Mouse (Mus musculus) CH12.LX (cell line): ENCODE measurements around the gene Map6. TPM values are rescaled to one million over a fixed set of nuclear protein-coding genes. Genes with fewer than 3 reads are reported as not detected.

Experiments
- DNase-seq: peaks from one replicate; pipeline ENCODE4 v3.0.0-alpha.2; 2013; ENCODE audit errors: extremely low read depth
- H3K27ac ChIP-seq: 2 replicates; pipeline ENCODE4 v1.5.1; 2012; ENCODE audit warnings: low read depth, mild to moderate bottlenecking, control low read depth, moderate library complexity; ENCODE audit not compliant: insufficient read depth
- H3K27me3 ChIP-seq: replicated peaks from 2 replicates; pipeline ENCODE3; 2012; ENCODE audit warnings: inconsistent platforms
- H3K36me3 ChIP-seq, 2 experiments: replicated peaks in 1 of 2; 2 replicates each; pipeline versions ENCODE3 to v1.6.1; 2012; ENCODE audit warnings: inconsistent platforms in 1 of 2, low read length in 1 of 2, mild to moderate bottlenecking in 1 of 2, mixed read lengths in 1 of 2, moderate library complexity in 1 of 2; ENCODE audit not compliant: control insufficient read depth in 1 of 2, insufficient read depth in 1 of 2
- H3K4me1 ChIP-seq, 2 experiments: 2 replicates each; pipeline ENCODE4 v1.6.1; 2012; ENCODE audit warnings: inconsistent platforms in 1 of 2, moderate library complexity in 1 of 2; ENCODE audit not compliant: insufficient read depth in 2 of 2, control insufficient read depth in 1 of 2
- H3K4me2 ChIP-seq: 2 replicates; pipeline ENCODE4 v1.6.1; 2012; ENCODE audit warnings: low read depth, mild to moderate bottlenecking, control low read depth; ENCODE audit not compliant: poor library complexity, insufficient read depth, severe bottlenecking
- H3K4me3 ChIP-seq, 3 experiments: fragments of 150-350 bp in 1 of 3; sonication (generic) in 1 of 3; replicated peaks in 1 of 3; 2 replicates each; pipeline versions ENCODE3 to v1.5.1; 2011 to 2012; ENCODE audit warnings: low read depth in 2 of 3, low read length in 2 of 3, mild to moderate bottlenecking in 2 of 3, moderate library complexity in 2 of 3, control low read depth in 1 of 3, improper control_type of control experiment in 1 of 3, inconsistent platforms in 1 of 3, mixed read lengths in 1 of 3; ENCODE audit not compliant: poor library complexity in 1 of 3
- H3K79me2 ChIP-seq: replicated peaks from 2 replicates; pipeline ENCODE4 v1.6.1; 2012; ENCODE audit warnings: mild to moderate bottlenecking, moderate library complexity; ENCODE audit not compliant: control insufficient read depth, poor library complexity, insufficient read depth, severe bottlenecking; ENCODE audit errors: extremely low read depth
- H3K9ac ChIP-seq: 2 replicates; pipeline ENCODE4 v1.6.1; 2012; ENCODE audit warnings: low read depth, mild to moderate bottlenecking, control low read depth, moderate library complexity; ENCODE audit not compliant: insufficient read depth
- H3K9me3 ChIP-seq: replicated peaks from 2 replicates; pipeline ENCODE3; 2012; ENCODE audit warnings: low read length, inconsistent platforms, mixed read lengths
- BHLHE40 ChIP-seq: IDR thresholded peaks from 2 replicates; pipeline ENCODE4 v1.6.1; 2011; ENCODE audit warnings: mild to moderate bottlenecking, low read depth, low read length, improper control_type of control experiment
- CHD1 ChIP-seq: IDR thresholded peaks from 2 replicates; pipeline ENCODE4 v1.6.1; 2012; ENCODE audit warnings: low read depth, low read length, improper control_type of control experiment, inconsistent platforms
- CHD2 ChIP-seq: IDR thresholded peaks from 2 replicates; pipeline ENCODE4 v1.6.1; 2011; ENCODE audit warnings: low read length, improper control_type of control experiment
- CTCF ChIP-seq, 2 experiments: IDR thresholded peaks in 1 of 2; conservative IDR thresholded peaks in 1 of 2; 2 replicates each; pipeline ENCODE4 v1.5.1; 2011 to 2012; ENCODE audit warnings: low read depth in 2 of 2, low read length in 2 of 2, improper control_type of control experiment in 1 of 2, inconsistent platforms in 1 of 2, mild to moderate bottlenecking in 1 of 2, moderate library complexity in 1 of 2
- E2F4 ChIP-seq: IDR thresholded peaks from 2 replicates; pipeline ENCODE4 v1.6.1; 2011; ENCODE audit warnings: low read depth, low read length, improper control_type of control experiment; ENCODE audit not compliant: insufficient replicate concordance
- ELF1 ChIP-seq: IDR thresholded peaks from 2 replicates; pipeline ENCODE4 v1.6.1; 2014; ENCODE audit warnings: low read depth, mild to moderate bottlenecking, inconsistent platforms, low read length, improper control_type of control experiment
- ETS1 ChIP-seq: conservative IDR thresholded peaks from 2 replicates; pipeline ENCODE4 v1.6.1; 2012; ENCODE audit warnings: low read depth, mild to moderate bottlenecking, inconsistent platforms, low read length, improper control_type of control experiment, moderate library complexity
- GABPA ChIP-seq: IDR thresholded peaks from 2 replicates; pipeline ENCODE4 v1.6.1; 2012; ENCODE audit warnings: low read depth, low read length, improper control_type of control experiment, inconsistent platforms; ENCODE audit not compliant: insufficient replicate concordance
- HCFC1 ChIP-seq: IDR thresholded peaks from 2 replicates; pipeline ENCODE4 v1.6.1; 2012; ENCODE audit warnings: low read depth, mild to moderate bottlenecking, inconsistent platforms, low read length, improper control_type of control experiment
- JUND ChIP-seq: conservative IDR thresholded peaks from 2 replicates; pipeline ENCODE4 v1.6.1; 2011; ENCODE audit warnings: low read depth, low read length, improper control_type of control experiment
- MAFK ChIP-seq: IDR thresholded peaks from 2 replicates; pipeline ENCODE4 v1.6.1; 2011; ENCODE audit warnings: low read length, improper control_type of control experiment; ENCODE audit not compliant: insufficient replicate concordance
- MAZ ChIP-seq: IDR thresholded peaks from 2 replicates; pipeline ENCODE4 v1.6.1; 2012; ENCODE audit warnings: low read depth, mild to moderate bottlenecking, inconsistent platforms, low read length, improper control_type of control experiment, moderate library complexity
- MEF2A ChIP-seq: IDR thresholded peaks from 2 replicates; pipeline ENCODE4 v1.6.1; 2014; ENCODE audit warnings: low read depth, mild to moderate bottlenecking, inconsistent platforms, low read length, improper control_type of control experiment, borderline replicate concordance
- MXI1 ChIP-seq: IDR thresholded peaks from 2 replicates; pipeline ENCODE4 v1.6.1; 2011; ENCODE audit warnings: mild to moderate bottlenecking, low read depth, low read length, improper control_type of control experiment
- MYC ChIP-seq: IDR thresholded peaks from 2 replicates; pipeline ENCODE4 v1.6.1; 2011; ENCODE audit warnings: low read depth, mild to moderate bottlenecking, improper control_type of control experiment, low read length
- PAX5 ChIP-seq: IDR thresholded peaks from 2 replicates; pipeline ENCODE4 v1.6.1; 2012; ENCODE audit warnings: low read length, inconsistent platforms, mixed read lengths
- POLR2A ChIP-seq: IDR thresholded peaks from 2 replicates; pipeline ENCODE4 v1.6.1; 2011; ENCODE audit warnings: low read depth, mild to moderate bottlenecking, improper control_type of control experiment, low read length
- POLR2AphosphoS2 ChIP-seq: IDR thresholded peaks from 2 replicates; pipeline ENCODE4 v1.6.1; 2011; ENCODE audit warnings: low read depth, low read length, improper control_type of control experiment
- RAD21 ChIP-seq: IDR thresholded peaks from 2 replicates; pipeline ENCODE4 v1.6.1; 2011; ENCODE audit warnings: low read depth, mild to moderate bottlenecking, low read length, improper control_type of control experiment, moderate library complexity
- RCOR1 ChIP-seq: conservative IDR thresholded peaks from 2 replicates; pipeline ENCODE4 v1.6.1; 2012; ENCODE audit warnings: low read depth, mild to moderate bottlenecking, inconsistent platforms, low read length, improper control_type of control experiment
- SIN3A ChIP-seq: IDR thresholded peaks from 2 replicates; pipeline ENCODE4 v1.6.1; 2012; ENCODE audit warnings: low read length, improper control_type of control experiment, inconsistent platforms
- SMC3 ChIP-seq: IDR thresholded peaks from 2 replicates; pipeline ENCODE4 v1.6.1; 2011; ENCODE audit warnings: low read depth, low read length, improper control_type of control experiment
- TBP ChIP-seq: conservative IDR thresholded peaks from 2 replicates; pipeline ENCODE4 v1.6.1; 2011; ENCODE audit warnings: low read depth, low read length, improper control_type of control experiment
- ZC3H11A ChIP-seq: IDR thresholded peaks from 2 replicates; pipeline ENCODE4 v1.6.1; 2012; ENCODE audit warnings: low read depth, mild to moderate bottlenecking, inconsistent platforms, low read length, improper control_type of control experiment
- dilution Hi-C: fragments of 300-500 bp; cut with MboI; formaldehyde crosslinking; loops from 2 replicates; pipeline ENCODE4 v1.14.3; 2020; ENCODE audit warnings: low sequenced_read_pairs; ENCODE audit not compliant: extremely low pct_unique_long_range_greater_than_20kb, extremely low pct_ligation_motif_present
- in situ Hi-C: fragments of 300-500 bp; cut with MboI; formaldehyde crosslinking; loops from 3 replicates; pipeline ENCODE4 v1.14.3; 2019; ENCODE audit warnings: low sequenced_read_pairs, low pct_ligation_motif_present, low pct_unique_long_range_greater_than_20kb, mixed read lengths
- polyA plus RNA-seq: library from polyadenylated mRNA; unstranded; fragments of >175 nt; gene quantifications from 2 replicates; pipeline ENCODE4 v1.2.1, GENCODE M21; 2012; ENCODE audit warnings: low read depth; ENCODE audit not compliant: insufficient read length
- total RNA-seq, 2 experiments: library from RNA; depleted of rRNA; stranded (reverse); fragments of 300-350 nt in 1 of 2; fragments of >200 nt in 1 of 2; gene quantifications; 2 replicates each; pipeline ENCODE4 v1.2.3; 2012 to 2014

Gene Map6
- total and polyA plus RNA-seq, 3 experiments: 0.32 to 1.4 (median 1.1) TPM

- TF ChIP-seq MYC (no peak), POLR2A (no peak), HCFC1 (no peak), MXI1 (no peak), GABPA (no peak), BHLHE40 (no peak), JUND (no peak), CHD1 (0 out of 2 replicates have a peak, but pooled peaks have one; percentile 67), PAX5 (no peak), ETS1 (no peak), MAFK (no peak), RCOR1 (no peak), ELF1 (no peak), MEF2A (no peak)
- TF ChIP-seq, all 38 proteins: peak for 9
Observed at GRCm38 (mm10) chr7:99360803-99361414, 93.7 kb downstream of the Map6 start (continued).

- H3K9me3 ChIP-seq: no peaks in the 10 kb centered on the region
- TF ChIP-seq CHD2: no peak
- no peak for TF ChIP-seq HCFC1
- TF ChIP-seq SIN3A: no peak
- no peak for TF ChIP-seq MAZ
- no peak for TF ChIP-seq E2F4
- TF ChIP-seq POLR2AphosphoS2: no peak
- H3K9ac ChIP-seq: no peak overlapping the region
- H3K27me3 ChIP-seq: peaks cover 6% of the 10 kb centered on the region
- no peak overlapping the region for H3K27ac ChIP-seq
- H3K36me3 ChIP-seq: no peaks in the 10 kb centered on the region
- H3K4me2 ChIP-seq: no peak overlapping the region
- no peak overlapping the region for H3K4me3 ChIP-seq
- dilution Hi-C loops: no loop called here
- in situ Hi-C loops: loop anchor here (5.0 to 10.0 kb wide), 3 partner anchors 35 to 193 kb away; partner anchors contain the start of gene Map6
- DNase-seq: no peak
- no peaks in the 10 kb centered on the region for H3K79me2 ChIP-seq
- peaks cover 18 to 28% of the 10 kb centered on the region in 2 experiments for H3K4me1 ChIP-seq
Observed at GRCm38 (mm10) chr7:99362137-99362536, 94.9 kb downstream of the Map6 start.

GRCm38 (mm10) chr7:99365069-99365468 lies 97.8 kb downstream of the Map6 start:
- in situ Hi-C loops (loop anchor here (10.0 kb wide), 1 partner anchor 190 kb away; no protein-coding TSS in a partner anchor), dilution Hi-C loops (no loop called here)
- no peak overlapping the region for H3K27ac ChIP-seq
- no peaks in the 10 kb centered on the region for H3K79me2 ChIP-seq
- H3K27me3 ChIP-seq: peaks cover 8% of the 10 kb centered on the region
- no peak overlapping the region for H3K4me3 ChIP-seq
- peaks cover 1% of the 10 kb centered on the region for H3K9me3 ChIP-seq
- H3K4me2 ChIP-seq: no peak overlapping the region
- TF ChIP-seq ZC3H11A: peak; percentile 67
- peak; percentile 94 for TF ChIP-seq RAD21
- peak; percentile 98 for TF ChIP-seq SMC3
- peak; percentile 91 to 96 for TF ChIP-seq CTCF (conservative IDR thresholded peaks at IDR 0.05 in 1 of 2, IDR thresholded peaks at IDR 0.05 in 1 of 2; ENCODE audit: low read depth in 2 of 2, low read length in 2 of 2)
- no peak for TF ChIP-seq TBP
- no peaks in the 10 kb centered on the region for H3K36me3 ChIP-seq
- H3K4me1 ChIP-seq: peaks cover 10 to 12% of the 10 kb centered on the region in 2 experiments
- DNase-seq: peak; percentile 75
- H3K9ac ChIP-seq: no peak overlapping the region
